Mouse (Mus musculus): Measurements from ENCODE around the gene Dbh. TPM values are rescaled to one million over a fixed set of nuclear protein-coding genes. Genes with fewer than 3 reads are reported as not detected.

Dbh gene
- polyA plus RNA-seq, 1 experiment from 2014 or later: 0.75 TPM

DNA sequence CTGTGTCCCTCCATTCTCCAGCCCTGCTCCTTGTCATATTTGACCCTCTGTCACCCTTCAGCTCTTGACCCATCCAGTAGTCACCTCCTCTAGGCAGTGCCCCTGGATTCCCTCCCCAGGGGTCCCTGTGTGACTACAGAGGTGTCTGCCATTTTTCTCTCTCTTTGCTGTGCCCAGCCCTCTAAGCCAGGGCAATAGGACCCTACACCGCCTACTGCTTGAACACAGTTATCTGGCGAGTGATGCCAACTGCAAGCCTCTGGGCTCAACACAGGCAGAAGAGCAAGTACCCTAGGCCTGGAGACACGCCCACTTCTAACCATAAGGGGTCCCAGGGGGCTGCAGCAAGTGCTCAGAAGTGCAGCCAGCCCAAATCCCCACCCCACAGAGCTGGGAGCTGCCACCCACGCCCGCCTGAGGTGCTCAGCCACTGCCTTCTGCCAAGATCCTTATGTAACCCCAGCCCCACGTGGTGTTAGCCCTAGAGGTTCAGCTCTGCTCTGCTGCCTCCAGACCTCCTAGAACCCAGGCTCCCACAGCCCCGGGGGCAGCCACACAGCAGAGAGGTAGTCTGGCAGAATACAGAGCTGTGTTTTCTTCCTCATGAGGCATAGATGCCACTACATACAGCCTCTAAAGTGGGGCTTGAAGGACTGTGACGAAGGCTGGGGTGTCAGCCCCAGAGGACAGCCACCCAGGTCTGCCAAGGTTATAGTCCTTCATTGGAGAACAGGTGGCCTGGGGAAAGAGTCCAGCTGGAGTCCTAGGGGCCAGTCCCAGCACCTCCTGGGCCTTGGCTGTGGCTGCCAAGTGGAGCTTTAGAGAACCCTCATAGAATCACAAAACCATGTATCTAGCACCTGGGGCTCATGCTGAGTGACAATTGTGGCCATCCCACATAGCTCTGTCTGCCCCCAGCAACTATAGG lies 47.2 kb downstream of the Dbh start:
- no peak overlapping the region for H3K27ac ChIP-seq (ENCODE audit: low read depth)
- H3K4me1 ChIP-seq (ENCODE audit: insufficient read depth): peaks cover 2% of the 10 kb centered on the region; the same call in 1 of the 2 replicates
- no peak for TF ChIP-seq CTCF (IDR thresholded peaks at IDR 0.05; ENCODE audit: low read depth)
- H3K27me3 ChIP-seq (ENCODE audit: insufficient read depth, low read length): no peaks in the 10 kb centered on the region
- H3K9ac ChIP-seq: no peak overlapping the region
- H3K36me3 ChIP-seq (ENCODE audit: insufficient read depth): no peaks in the 10 kb centered on the region
- no peak for DNase-seq
- no peak overlapping the region for H3K4me3 ChIP-seq (ENCODE audit: low read depth, low read length)
- no peak for ATAC-seq (ENCODE audit: insufficient read depth)
- no peak overlapping the region for H3K4me2 ChIP-seq
- 66% methylated on average over 8 of the region's 8 CpGs for WGBS
- H3K9me3 ChIP-seq (ENCODE audit: low read depth, low read length): no peaks in the 10 kb centered on the region

DNA sequence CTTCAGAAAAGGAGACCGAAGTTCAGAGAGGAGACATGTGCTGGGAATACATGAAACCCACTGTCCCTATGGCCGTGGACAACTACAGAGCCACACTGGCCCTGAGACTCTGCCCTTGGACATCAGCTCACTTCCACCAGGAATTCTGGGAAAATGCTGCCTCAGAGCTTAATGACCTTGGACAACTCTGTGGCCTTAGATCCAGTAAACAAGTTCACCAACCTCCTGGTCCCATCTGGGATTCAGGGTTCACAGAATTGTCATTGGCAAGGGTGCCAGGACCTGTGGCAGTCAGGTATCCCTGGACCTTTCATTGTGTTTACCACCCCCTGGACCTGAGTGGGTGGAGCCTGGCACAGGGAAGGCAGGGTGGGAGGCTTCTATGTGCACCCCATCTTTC lies 50.5 kb downstream of the Dbh start:
- Histone ChIP-seq H3K9ac (no peak overlapping the region), H3K27ac (ENCODE audit: low read depth) (no peak overlapping the region), H3K36me3 (ENCODE audit: insufficient read depth) (0 out of 2 replicates have a peak, but pooled peaks cover 3% of the 10 kb centered on the region), H3K27me3 (ENCODE audit: insufficient read depth, low read length) (no peaks in the 10 kb centered on the region), H3K4me1 (ENCODE audit: insufficient read depth) (no peaks in the 10 kb centered on the region), H3K4me3 (ENCODE audit: low read depth, low read length) (no peak overlapping the region), H3K4me2 (no peak overlapping the region), H3K9me3 (ENCODE audit: low read depth, low read length) (no peaks in the 10 kb centered on the region)
- no peak for DNase-seq
- 73% methylated on average over 2 of the region's 2 CpGs for WGBS
- TF ChIP-seq CTCF (IDR thresholded peaks at IDR 0.05; ENCODE audit: low read depth): no peak
- no peak for ATAC-seq (ENCODE audit: insufficient read depth)

- H3K4me2 ChIP-seq: no peak overlapping the region
- H3K4me1 ChIP-seq (ENCODE audit: insufficient read depth): no peaks in the 10 kb centered on the region
- H3K27me3 ChIP-seq (ENCODE audit: insufficient read depth, low read length): no peaks in the 10 kb centered on the region
- peak; percentile 35 for ATAC-seq (ENCODE audit: insufficient read depth)
- no peak overlapping the region for H3K9ac ChIP-seq
- DNase-seq: peak; percentile 45
- no peak overlapping the region for H3K4me3 ChIP-seq (ENCODE audit: low read depth, low read length)
- H3K36me3 ChIP-seq (ENCODE audit: insufficient read depth): 0 out of 2 replicates have a peak, but pooled peaks cover 3% of the 10 kb centered on the region
- no peak for TF ChIP-seq CTCF (IDR thresholded peaks at IDR 0.05; ENCODE audit: low read depth)
- H3K9me3 ChIP-seq (ENCODE audit: low read depth, low read length): no peaks in the 10 kb centered on the region
- 49% methylated on average over 2 of the region's 2 CpGs for WGBS
- no peak overlapping the region for H3K27ac ChIP-seq (ENCODE audit: low read depth)
Observed at GRCm38 (mm10) chr2:27218121-27218544, 53.1 kb downstream of the Dbh start.

GRCm38 (mm10) chr2:27218569-27218968 lies 53.5 kb downstream of the Dbh start:
- ATAC-seq (ENCODE audit: insufficient read depth) (peak; percentile 24; the same call in 1 of the 2 replicates), DNase-seq (no peak)
- Histone ChIP-seq H3K27me3 (ENCODE audit: insufficient read depth, low read length) (no peaks in the 10 kb centered on the region), H3K9ac (no peak overlapping the region), H3K4me3 (ENCODE audit: low read depth, low read length) (no peak overlapping the region), H3K4me2 (no peak overlapping the region), H3K36me3 (ENCODE audit: insufficient read depth) (0 out of 2 replicates have a peak, but pooled peaks cover 3% of the 10 kb centered on the region), H3K4me1 (ENCODE audit: insufficient read depth) (no peaks in the 10 kb centered on the region), H3K27ac (ENCODE audit: low read depth) (no peak overlapping the region), H3K9me3 (ENCODE audit: low read depth, low read length) (no peaks in the 10 kb centered on the region)
- TF ChIP-seq CTCF (IDR thresholded peaks at IDR 0.05; ENCODE audit: low read depth): no peak
- WGBS: 85% methylated on average over 8 of the region's 8 CpGs

DNA sequence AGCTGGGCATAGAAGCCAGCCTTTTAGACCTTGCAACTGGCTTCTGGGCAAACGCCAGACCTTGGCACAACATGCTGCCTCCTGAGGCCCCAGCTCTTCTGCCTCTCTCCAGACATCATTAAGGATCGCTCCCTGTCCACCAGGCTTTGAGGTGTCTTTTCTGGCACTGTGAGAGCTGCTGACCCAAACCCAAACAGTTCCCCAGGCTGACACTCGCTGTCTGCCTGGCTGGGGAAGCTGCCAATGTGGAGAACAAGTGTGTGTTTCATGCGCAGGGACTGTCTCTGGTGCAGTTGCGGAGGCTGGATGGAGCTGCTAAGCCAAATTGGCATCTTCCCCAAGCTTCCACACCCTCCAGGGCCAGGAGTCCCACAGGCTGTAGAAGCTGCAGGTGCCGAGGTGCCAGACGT lies 58.0 kb downstream of the Dbh start:
- H3K36me3 ChIP-seq (ENCODE audit: insufficient read depth): peaks cover 14% of the 10 kb centered on the region; the same call in 1 of the 2 replicates
- TF ChIP-seq CTCF (IDR thresholded peaks at IDR 0.05; ENCODE audit: low read depth): no peak
- WGBS: 70% methylated on average over 7 of the region's 7 CpGs
- no peak overlapping the region for H3K9ac ChIP-seq
- H3K27ac ChIP-seq (ENCODE audit: low read depth): 0 out of 2 replicates have a peak overlapping the region, but pooled peaks have one; percentile 24
- no peak overlapping the region for H3K4me3 ChIP-seq (ENCODE audit: low read depth, low read length)
- DNase-seq (no peak), ATAC-seq (ENCODE audit: insufficient read depth) (no peak)
- no peaks in the 10 kb centered on the region for H3K4me1 ChIP-seq (ENCODE audit: insufficient read depth)
- no peaks in the 10 kb centered on the region for H3K27me3 ChIP-seq (ENCODE audit: insufficient read depth, low read length)
- H3K4me2 ChIP-seq: no peak overlapping the region
- no peaks in the 10 kb centered on the region for H3K9me3 ChIP-seq (ENCODE audit: low read depth, low read length)

DNA sequence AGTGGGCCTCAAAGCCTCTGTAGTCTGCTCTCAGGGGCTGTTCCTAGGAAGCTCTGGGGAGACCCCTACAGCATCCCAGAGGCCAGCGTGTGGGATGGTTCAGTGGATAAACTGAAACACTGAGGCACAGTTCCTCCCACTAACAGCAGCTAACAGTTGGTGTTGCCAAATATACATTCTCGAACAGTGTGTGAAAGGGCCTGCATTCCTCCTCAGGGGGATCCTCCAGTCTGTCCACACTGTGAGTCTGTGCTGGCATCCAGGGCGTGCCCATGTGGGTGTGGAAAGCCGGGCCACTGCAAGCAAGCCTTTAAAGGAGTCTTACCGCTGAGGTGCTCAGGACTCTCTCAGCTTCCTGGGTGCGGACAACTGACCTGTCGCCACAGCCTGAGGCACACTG lies 61.5 kb downstream of the Dbh start:
- Histone ChIP-seq H3K9me3 (ENCODE audit: low read depth, low read length) (no peaks in the 10 kb centered on the region), H3K4me3 (ENCODE audit: low read depth, low read length) (no peak overlapping the region), H3K4me2 (no peak overlapping the region), H3K36me3 (ENCODE audit: insufficient read depth) (peaks cover 11% of the 10 kb centered on the region; the same call in 1 of the 2 replicates), H3K27ac (ENCODE audit: low read depth) (no peak overlapping the region), H3K27me3 (ENCODE audit: insufficient read depth, low read length) (no peaks in the 10 kb centered on the region), H3K9ac (no peak overlapping the region), H3K4me1 (ENCODE audit: insufficient read depth) (no peaks in the 10 kb centered on the region)
- no peak for TF ChIP-seq CTCF (IDR thresholded peaks at IDR 0.05; ENCODE audit: low read depth)
- DNase-seq (no peak), ATAC-seq (ENCODE audit: insufficient read depth) (no peak)
- 63% methylated on average over 7 of the region's 7 CpGs for WGBS

- H3K27me3 ChIP-seq (ENCODE audit: insufficient read depth, low read length): no peaks in the 10 kb centered on the region
- H3K9ac ChIP-seq: no peak overlapping the region
- H3K4me3 ChIP-seq (ENCODE audit: low read depth, low read length): no peak overlapping the region
- no peak overlapping the region for H3K4me2 ChIP-seq
- no peak for DNase-seq
- H3K4me1 ChIP-seq (ENCODE audit: insufficient read depth): no peaks in the 10 kb centered on the region
- WGBS: 75% methylated on average over 5 of the region's 5 CpGs
- ATAC-seq (ENCODE audit: insufficient read depth): no peak
- H3K27ac ChIP-seq (ENCODE audit: low read depth): no peak overlapping the region
- H3K36me3 ChIP-seq (ENCODE audit: insufficient read depth): peaks cover 11% of the 10 kb centered on the region
- TF ChIP-seq CTCF (IDR thresholded peaks at IDR 0.05; ENCODE audit: low read depth): no peak
- H3K9me3 ChIP-seq (ENCODE audit: low read depth, low read length): no peaks in the 10 kb centered on the region
Observed at GRCm38 (mm10) chr2:27228809-27229480, 63.9 kb downstream of the Dbh start.
